Mouse (Mus musculus) small intestine, adult 2 months (tissue): ENCODE results near the gene Gpam.

Experiments used
- CTCF ChIP-seq: fragments of 200-500 bp; IDR thresholded peaks from 2 replicates; pipeline ENCODE4 v1.5.1; 2012; ENCODE audit warnings: low read depth, mild to moderate bottlenecking, control low read depth, inconsistent platforms, low read length, moderate library complexity, mixed read lengths; ENCODE audit not compliant: insufficient replicate concordance, insufficient read length; ENCODE audit errors: extremely low read depth
- POLR2A ChIP-seq: fragments of 200-500 bp; IDR thresholded peaks from 2 replicates; pipeline ENCODE4 v1.6.1; 2012; ENCODE audit warnings: low read depth, mild to moderate bottlenecking, control low read depth, inconsistent platforms, low read length, moderate library complexity

GRCm38 (mm10) chr19:55055634-55056269 lies 71.3 kb downstream of the Gpam start:
- TF ChIP-seq CTCF (no peak), POLR2A (no peak)
